Mouse (Mus musculus): ENCODE measurements at regions not wholly inside any gene's neighbourhood (a gene's known extent, or its start where the extent isn't known, plus 50 kb on each side); places are given as distances from the start of the nearest gene placed in this dataset.

DNA sequence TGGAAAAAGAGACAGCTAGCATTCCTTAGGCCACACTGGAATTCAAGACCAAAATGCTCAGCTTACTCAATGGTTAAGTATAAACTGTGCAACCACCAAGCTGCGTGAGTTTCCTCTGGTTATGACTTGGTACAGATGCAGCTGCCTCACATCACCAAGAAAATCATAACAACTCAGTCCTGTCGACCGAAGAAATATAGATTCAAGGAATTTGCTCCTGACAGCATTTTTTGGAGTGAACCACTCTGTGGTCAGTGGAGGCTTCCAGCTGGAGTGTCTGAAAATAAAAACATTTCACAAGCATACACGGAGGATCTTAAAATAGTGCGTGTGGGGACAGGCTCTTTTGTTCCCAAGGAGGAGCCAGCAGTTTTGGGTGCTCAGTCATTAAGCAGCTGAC lies 253.8 kb downstream of the Bckdhb start:
- DNase-seq (ENCODE audit: low spot score in 2 of 2), result no peak

DNA sequence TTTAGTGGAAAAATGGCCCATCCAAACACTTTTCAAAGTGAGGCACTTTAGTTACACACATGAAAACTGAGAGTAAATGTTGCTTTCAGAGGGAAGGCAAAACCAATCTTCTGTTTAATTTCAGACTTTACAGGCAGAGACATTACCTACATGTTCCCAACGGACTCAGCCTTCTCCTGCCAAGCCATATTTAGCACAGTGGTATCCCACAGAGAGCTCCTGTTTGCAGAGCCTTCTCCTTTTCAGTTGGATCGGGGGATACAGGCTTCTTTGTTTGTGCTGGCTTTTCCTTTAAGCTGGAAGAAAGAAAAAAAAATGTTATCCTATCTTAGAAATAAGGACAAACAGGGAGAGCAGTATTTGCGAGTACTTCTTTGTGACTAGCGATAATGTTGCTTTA lies 254.3 kb downstream of the Bckdhb start:
- no peak for DNase-seq (ENCODE audit: low spot score in 2 of 2)

DNA sequence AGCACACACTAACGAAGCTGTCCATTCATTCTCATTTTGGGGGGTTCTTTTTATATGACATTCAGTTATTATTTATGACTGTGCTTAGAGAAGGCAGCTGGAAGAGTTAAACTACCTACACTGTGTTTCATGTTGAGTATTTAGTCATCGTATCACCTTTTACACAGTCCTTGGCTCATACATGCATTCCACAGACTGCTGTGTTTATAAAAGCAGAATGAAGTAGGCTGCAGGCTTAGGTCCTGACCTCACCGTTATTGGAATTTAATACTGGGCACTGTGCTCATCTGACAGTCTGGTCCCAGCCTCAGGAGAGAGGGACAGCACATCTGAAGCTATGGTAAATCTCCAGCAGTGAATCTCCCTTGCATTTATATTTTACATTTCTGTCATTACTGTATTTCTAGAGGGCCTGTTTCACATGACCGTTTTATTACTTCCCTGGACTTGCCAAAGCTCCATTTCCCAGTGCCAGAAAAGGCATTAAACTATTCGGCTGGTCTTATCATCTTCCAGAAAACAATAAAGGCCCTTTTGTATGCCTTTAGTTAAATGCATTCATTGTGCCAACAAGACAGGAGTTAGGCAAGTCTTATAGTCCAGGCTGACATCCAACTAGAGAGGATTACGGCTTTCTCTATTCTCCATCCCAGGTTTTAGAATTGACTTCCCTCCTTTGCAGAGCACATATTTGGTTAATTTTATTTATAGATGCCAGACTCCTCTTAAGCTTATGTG lies 258.9 kb downstream of the Bckdhb start:
- no peak for DNase-seq (ENCODE audit: low spot score in 2 of 2)

- DNase-seq (ENCODE audit: low spot score in 2 of 2), result no peak
These were observed 262.6 kb downstream of the Bckdhb start for GRCm38 (mm10) chr9:84187531-84187930.

DNA sequence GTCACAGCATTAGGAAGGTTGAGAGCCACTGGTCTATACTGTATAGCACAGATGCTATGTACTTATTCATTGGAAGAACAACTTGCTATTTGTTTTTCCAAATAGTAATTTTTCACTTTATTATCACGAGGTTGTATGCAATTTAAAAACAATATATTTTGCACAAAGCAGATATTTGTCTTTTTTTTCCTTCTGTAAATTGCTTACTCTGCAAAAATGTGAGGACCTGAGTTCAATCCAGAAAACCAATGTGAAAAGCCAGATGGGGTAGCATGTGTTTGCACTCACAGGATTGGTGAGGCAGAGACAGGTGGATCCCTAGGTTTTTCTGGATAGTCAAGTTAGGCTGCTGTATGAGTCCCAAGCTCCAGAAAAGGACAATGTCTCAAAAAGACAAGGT lies 268.5 kb downstream of the Bckdhb start:
- DNase-seq (ENCODE audit: low spot score in 2 of 2), result no peak

GRCm38 (mm10) chr9:84194716-84195115 lies 269.8 kb downstream of the Bckdhb start:
- DNase-seq (ENCODE audit: low spot score in 2 of 2), result peak; percentile 57 to 59

DNA sequence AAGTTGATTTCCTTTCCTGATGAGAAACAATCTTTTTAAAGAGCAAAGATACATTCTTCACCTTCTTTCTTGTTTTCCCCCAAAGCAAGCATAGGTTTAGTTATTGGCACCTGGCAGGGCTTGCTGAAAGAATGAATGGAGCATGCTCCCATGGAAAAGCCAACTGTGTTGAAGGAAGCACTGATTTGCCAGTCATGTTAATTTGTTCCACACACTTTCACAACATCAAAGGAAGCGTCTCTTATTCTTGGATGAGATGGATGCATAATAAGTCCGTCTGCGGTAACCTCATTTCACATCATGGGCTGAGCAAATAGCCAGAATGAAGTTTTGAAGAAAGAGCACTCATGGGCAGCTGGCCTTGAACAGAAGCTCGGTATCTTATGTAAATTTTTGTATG lies 270.4 kb downstream of the Bckdhb start:
- DNase-seq (ENCODE audit: low spot score in 2 of 2), result no peak

DNA sequence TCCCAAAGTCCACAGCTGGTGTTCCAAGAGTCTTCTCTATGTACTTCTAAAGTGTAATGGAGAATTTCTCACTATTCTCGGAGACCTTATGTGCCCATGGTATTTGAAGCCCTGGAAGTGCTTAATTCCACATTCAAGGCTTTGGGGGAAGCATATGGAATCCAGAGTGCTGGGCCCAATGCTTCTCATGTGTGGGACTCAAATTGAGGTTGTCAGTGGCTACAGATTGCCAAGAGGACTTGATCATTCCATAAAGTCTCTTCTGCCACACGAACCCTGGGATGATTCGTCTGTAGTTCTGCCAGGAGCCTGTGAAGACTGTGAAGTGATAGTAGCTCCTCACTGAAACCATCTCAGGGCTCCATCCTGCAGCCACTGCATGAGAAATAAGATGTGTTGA lies 275.3 kb downstream of the Bckdhb start:
- DNase-seq (ENCODE audit: low spot score in 2 of 2), result peak in 1 of 2 experiments; percentile 8

DNA sequence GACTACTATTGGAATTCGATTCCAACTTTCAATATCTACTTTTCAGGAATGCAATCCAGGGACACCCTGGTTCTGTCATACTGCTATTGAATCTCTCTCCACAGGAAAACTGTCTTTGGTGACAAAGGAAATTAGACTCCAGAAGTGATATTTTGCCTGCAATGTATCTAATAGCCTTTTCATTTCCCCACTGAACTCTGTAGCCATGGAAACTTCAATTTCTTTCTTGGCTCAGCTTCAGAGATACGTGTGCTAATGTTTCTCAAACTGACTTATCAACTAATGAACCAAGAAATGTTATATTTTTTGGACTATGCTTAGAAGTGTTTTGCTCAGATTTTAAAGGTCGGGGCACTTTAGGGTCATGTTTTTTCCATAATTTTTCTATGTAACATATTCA lies 279.1 kb downstream of the Bckdhb start:
- no peak for DNase-seq (ENCODE audit: low spot score in 2 of 2)

DNA sequence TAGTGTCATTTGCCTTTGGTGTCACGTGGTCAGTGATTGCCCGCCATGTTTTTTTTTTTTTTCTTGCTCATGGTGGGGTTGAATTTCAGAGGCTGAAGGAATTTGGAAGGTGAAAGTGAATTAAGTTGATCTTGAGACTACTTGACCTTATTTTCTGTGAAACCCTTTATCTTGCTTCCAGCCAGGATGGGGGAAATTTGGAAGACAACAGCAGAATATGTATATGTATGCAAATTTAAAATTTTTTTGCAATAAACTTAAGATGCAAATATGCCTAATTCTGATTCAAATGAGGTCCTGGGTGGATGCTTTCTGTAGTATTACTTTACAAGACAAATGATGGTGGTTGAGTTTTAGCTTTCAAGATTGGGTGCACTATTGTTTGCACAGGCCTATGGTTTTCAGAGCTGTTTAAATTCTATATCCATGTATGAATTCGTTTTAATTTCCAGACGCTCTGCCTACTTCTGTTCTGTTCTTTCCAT lies 315.6 kb downstream of the Bckdhb start:
- DNase-seq (ENCODE audit: low spot score in 2 of 2), result no peak

- no peak for DNase-seq (ENCODE audit: low spot score in 2 of 2)
These were observed 324.8 kb downstream of the Bckdhb start for GRCm38 (mm10) chr9:84249765-84250164.

DNA sequence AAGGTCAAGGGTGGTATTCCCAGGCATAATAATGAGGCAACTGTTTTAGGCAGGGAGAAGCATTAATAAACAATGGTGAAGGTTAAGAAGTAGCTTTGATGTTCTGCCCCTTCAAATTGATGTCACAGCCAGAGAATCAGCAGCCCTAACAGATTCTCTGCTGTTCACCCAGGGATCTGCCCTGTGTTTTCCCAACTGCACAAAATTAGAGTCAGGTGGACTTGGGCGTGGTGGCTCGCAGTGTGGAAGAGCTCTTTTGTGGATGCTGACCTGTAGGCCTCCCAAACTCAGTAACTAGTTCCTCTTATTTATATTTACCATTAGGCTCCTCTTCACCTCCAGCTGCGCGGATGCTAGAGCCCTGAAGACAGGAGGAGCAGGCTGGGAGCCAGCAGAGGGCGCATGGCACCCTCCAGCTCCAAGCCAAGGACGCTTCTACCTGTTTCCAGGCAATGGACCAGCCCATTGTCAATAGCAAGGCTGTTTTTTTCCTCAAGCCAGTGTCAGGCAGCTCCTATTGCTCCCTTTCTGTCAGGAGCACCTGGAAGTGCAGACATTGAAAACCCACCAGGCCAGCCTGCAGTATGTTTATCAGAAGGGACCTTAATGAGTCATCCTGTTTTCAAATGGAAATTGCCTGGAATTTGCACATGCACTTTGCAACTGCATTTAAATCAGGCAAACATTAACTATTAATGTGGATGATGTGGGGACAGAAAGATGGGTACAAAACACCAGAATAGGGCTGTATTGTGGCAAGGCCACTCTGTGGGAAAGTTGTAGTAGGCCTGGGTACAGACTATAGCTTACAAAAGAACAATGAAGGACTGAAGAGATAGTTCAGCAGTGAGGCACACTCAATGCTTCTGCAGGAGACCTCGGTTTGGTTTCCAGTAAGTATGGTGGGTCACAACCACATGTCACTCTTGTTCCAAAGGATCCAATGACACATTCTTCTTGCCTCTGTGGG lies 328.4 kb downstream of the Bckdhb start:
- DNase-seq (ENCODE audit: low spot score in 2 of 2), result peak; percentile 12 to 19

GRCm38 (mm10) chr9:84258488-84258887 lies 333.5 kb downstream of the Bckdhb start:
- no peak for DNase-seq (ENCODE audit: low spot score in 2 of 2)

DNA sequence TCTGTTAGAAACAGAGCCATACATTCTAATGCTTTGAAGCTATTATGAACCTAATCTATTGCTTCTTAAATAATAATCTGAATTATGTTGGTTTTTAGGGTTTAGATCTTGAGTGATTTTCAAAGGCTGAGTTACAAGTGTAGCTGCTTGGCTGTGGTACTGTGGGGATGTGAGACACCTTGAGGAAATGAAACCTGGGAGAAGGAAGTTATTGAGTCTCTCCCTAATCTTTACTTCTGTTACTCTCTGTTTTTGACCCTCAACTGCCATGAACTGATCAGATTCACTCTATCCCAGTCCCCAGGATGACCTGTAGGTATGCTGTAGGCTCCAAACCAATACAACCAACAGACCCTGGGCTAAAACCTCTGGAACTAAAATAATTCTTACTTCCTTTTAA lies 334.8 kb downstream of the Bckdhb start:
- DNase-seq (ENCODE audit: low spot score in 2 of 2), result no peak

DNA sequence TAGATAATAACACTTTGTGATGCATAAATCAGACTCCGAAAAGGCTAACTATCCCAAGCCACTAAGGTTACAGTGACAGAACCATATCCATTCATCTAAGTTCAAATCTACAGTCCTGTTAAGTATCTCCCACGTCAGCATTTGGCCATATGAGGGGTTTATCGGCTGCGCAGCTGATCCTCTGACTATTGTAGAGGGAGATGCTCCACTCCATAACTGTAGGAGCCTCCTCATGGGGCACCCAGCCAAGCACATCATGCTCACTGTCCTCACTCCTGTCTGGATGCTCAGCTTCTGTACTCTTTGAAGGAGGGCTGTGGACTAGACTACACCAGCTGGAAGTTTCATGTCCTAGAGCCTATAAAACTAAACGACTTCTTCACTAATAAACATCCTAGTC lies 337.2 kb downstream of the Bckdhb start:
- no peak for DNase-seq (ENCODE audit: low spot score in 2 of 2)

DNA sequence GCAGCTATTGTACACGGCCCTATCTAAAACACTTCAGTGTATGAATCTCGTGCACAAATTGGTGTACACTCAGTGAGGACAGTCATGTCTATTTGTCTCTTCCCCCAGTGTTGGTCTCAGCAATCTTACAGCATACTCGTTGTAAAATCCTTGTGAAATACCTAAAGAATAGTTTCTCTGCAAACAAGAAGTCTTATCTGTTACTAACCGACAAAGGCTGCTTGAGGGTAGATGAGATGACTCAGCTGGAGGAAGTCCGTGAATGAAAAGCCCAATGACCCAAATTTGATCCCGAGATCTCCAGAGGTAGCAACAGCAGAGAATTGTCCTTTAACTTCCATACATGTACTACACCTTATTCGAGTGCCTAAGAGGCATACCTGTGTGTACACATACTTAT lies 342.0 kb downstream of the Bckdhb start:
- no peak for DNase-seq (ENCODE audit: low spot score in 2 of 2)

- DNase-seq (ENCODE audit: low spot score in 2 of 2), result no peak
These were observed 349.7 kb downstream of the Bckdhb start for GRCm38 (mm10) chr9:84274608-84275007.

DNA sequence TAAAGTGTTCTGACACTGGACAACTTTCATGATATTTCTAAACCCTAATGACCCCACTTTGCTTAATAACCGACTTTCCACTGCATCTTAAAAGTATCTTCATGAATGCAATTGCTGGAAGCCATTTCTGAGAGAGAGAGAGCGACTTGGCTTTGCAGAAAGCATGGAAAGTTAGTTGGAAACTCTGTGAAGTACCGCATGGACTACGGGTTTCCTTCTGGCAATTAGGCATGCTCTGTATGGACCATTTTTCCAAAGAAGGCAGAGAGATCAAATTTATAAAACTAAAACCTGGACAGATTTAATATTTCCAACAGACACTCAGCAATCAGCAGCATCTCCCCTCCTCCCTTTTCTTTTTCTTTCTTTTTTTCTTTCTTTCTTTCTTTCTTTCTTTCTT lies 353.4 kb downstream of the Bckdhb start:
- DNase-seq (ENCODE audit: low spot score in 2 of 2), result no peak

GRCm38 (mm10) chr9:84278731-84279130 lies 353.8 kb downstream of the Bckdhb start:
- no peak for DNase-seq (ENCODE audit: low spot score in 2 of 2)

- no peak for DNase-seq (ENCODE audit: low spot score in 2 of 2)
These were observed 356.0 kb downstream of the Bckdhb start for GRCm38 (mm10) chr9:84280898-84281297.

- DNase-seq (ENCODE audit: low spot score in 2 of 2), result peak in 1 of 2 experiments; percentile 7
These were observed 356.7 kb downstream of the Bckdhb start for GRCm38 (mm10) chr9:84281610-84282009.

GRCm38 (mm10) chr9:84283296-84283695 lies 358.4 kb downstream of the Bckdhb start:
- DNase-seq (ENCODE audit: low spot score in 2 of 2), result no peak

GRCm38 (mm10) chr9:84285604-84286003 lies 360.7 kb downstream of the Bckdhb start:
- DNase-seq (ENCODE audit: low spot score in 2 of 2), result no peak

Data from frontal cortex, postnatal 36 days (tissue).